Mouse (Mus musculus) ES-Bruce4 (cell line): ENCODE measurements around the gene Inpp5d.

Source experiments
- CTCF ChIP-seq: IDR thresholded peaks from one replicate; pipeline ENCODE4 v1.8.1; 2011; ENCODE audit warnings: low read depth, low read length
- POLR2A ChIP-seq: IDR thresholded peaks from one replicate; pipeline ENCODE4 v1.8.1; 2011; ENCODE audit warnings: low read length; ENCODE audit not compliant: insufficient read depth

GRCm38 (mm10) chr1:87749360-87749973 lies 129.4 kb downstream of the Inpp5d start:
- TF ChIP-seq CTCF (no peak), POLR2A (no peak)
